Mouse (Mus musculus) hindbrain, embryonic 13.5 days (tissue): ENCODE data around the gene Mrpl23. TPM values are rescaled to one million over a fixed set of nuclear protein-coding genes. Genes with fewer than 3 reads are reported as not detected.
A peak's percentile ranks its signal among the peaks of the same experiment; 100 is the strongest.

Source experiments
- ATAC-seq: fragments of 200-750 bp; cut with Nextera tagmentation; 2 replicates; pipeline ENCODE4 v1.8.0; 2017; ENCODE audit warnings: moderate TSS enrichment; ENCODE audit not compliant: low FRiP score
- H3K27ac ChIP-seq: fragments of 300-500 bp; sonication (generic); 2 replicates; pipeline ENCODE4 v1.5.1; 2015; ENCODE audit warnings: inconsistent platforms, mild to moderate bottlenecking, moderate library complexity
- H3K27me3 ChIP-seq: fragments of 300-500 bp; sonication (generic); 2 replicates; pipeline ENCODE4 v1.6.1; 2015; ENCODE audit warnings: mild to moderate bottlenecking, inconsistent platforms
- H3K36me3 ChIP-seq: fragments of 300-500 bp; sonication (generic); 2 replicates; pipeline ENCODE4 v1.6.1; 2015; ENCODE audit warnings: mild to moderate bottlenecking, inconsistent platforms
- H3K4me1 ChIP-seq: fragments of 300-500 bp; sonication (generic); replicated peaks from 2 replicates; pipeline ENCODE4 v1.6.1; 2015; ENCODE audit warnings: inconsistent platforms
- H3K4me2 ChIP-seq: fragments of 300-500 bp; sonication (generic); 2 replicates; pipeline ENCODE4 v1.6.1; 2015; ENCODE audit warnings: inconsistent platforms, mild to moderate bottlenecking, moderate library complexity
- H3K4me3 ChIP-seq: fragments of 300-500 bp; sonication (generic); 2 replicates; pipeline ENCODE4 v1.5.1; 2015; ENCODE audit warnings: mild to moderate bottlenecking, inconsistent platforms
- H3K9ac ChIP-seq: fragments of 300-500 bp; sonication (generic); 2 replicates; pipeline ENCODE4 v1.6.1; 2015; ENCODE audit warnings: mild to moderate bottlenecking, inconsistent platforms
- H3K9me3 ChIP-seq: fragments of 300-500 bp; sonication (generic); 2 replicates; pipeline ENCODE4 v1.6.1; 2016; ENCODE audit warnings: inconsistent platforms
- WGBS: fragments of 180-500 bp; shearing (Covaris S2); methylation state at CpG from one replicate; pipeline ENCODE4 v1.1.7; 2015; 5-methylcytosine and 5-hydroxymethylcytosine counted together
- polyA plus RNA-seq: library from polyadenylated mRNA; unstranded; fragments of >200 nt; fragmentation: Nextera tagmentation; extraction: Ambion mirVana; gene quantifications from 2 replicates; pipeline ENCODE4 v1.2.1, GENCODE M21; 2015

Mrpl23 gene
- polyA plus RNA-seq, 1 experiment from 2014 or later, result 19.5 TPM

GRCm38 (mm10) chr7:142500032-142500431 is 32.5 kb upstream of the Mrpl23 start:
- no peak overlapping the region for H3K27ac ChIP-seq
- no peak for ATAC-seq
- no peaks in the 10 kb centered on the region for H3K36me3 ChIP-seq
- 83% methylated on average over 1 of the region's 1 CpGs for WGBS
- H3K4me3 ChIP-seq, result no peak overlapping the region
- no peak overlapping the region for H3K9ac ChIP-seq
- H3K4me1 ChIP-seq, result no peaks in the 10 kb centered on the region
- H3K4me2 ChIP-seq, result no peak overlapping the region
- H3K9me3 ChIP-seq, result no peaks in the 10 kb centered on the region
- 0 out of 2 replicates have a peak, but pooled peaks cover 3% of the 10 kb centered on the region for H3K27me3 ChIP-seq

GRCm38 (mm10) chr7:142503206-142503605 is 29.3 kb upstream of the Mrpl23 start:
- Histone ChIP-seq H3K27me3 (0 out of 2 replicates have a peak, but pooled peaks cover 8% of the 10 kb centered on the region), H3K36me3 (no peaks in the 10 kb centered on the region), H3K4me1 (peaks cover 16% of the 10 kb centered on the region), H3K27ac (no peak overlapping the region), H3K9ac (no peak overlapping the region), H3K4me3 (no peak overlapping the region), H3K4me2 (no peak overlapping the region), H3K9me3 (no peaks in the 10 kb centered on the region)
- ATAC-seq, result no peak
- WGBS, result 79% methylated on average over 4 of the region's 4 CpGs

- H3K36me3 ChIP-seq, result no peaks in the 10 kb centered on the region
- no peak overlapping the region for H3K4me3 ChIP-seq
- peak overlapping the region; percentile 36; the same call in 1 of the 2 replicates for H3K9ac ChIP-seq
- H3K4me1 ChIP-seq, result peaks cover 30% of the 10 kb centered on the region
- WGBS, result 12% methylated on average over 2 of the region's 2 CpGs
- 0 out of 2 replicates have a peak, but pooled peaks cover 8% of the 10 kb centered on the region for H3K27me3 ChIP-seq
- H3K4me2 ChIP-seq, result no peak overlapping the region
- no peaks in the 10 kb centered on the region for H3K9me3 ChIP-seq
- ATAC-seq, result peak; percentile 12; the same call in 1 of the 2 replicates
- H3K27ac ChIP-seq, result 0 out of 2 replicates have a peak overlapping the region, but pooled peaks have one; percentile 36
These were observed 26.5 kb upstream of the Mrpl23 start for GRCm38 (mm10) chr7:142505942-142506341.

GRCm38 (mm10) chr7:142506501-142506900 is 26.0 kb upstream of the Mrpl23 start:
- Histone ChIP-seq H3K27ac (0 out of 2 replicates have a peak overlapping the region, but pooled peaks have one; percentile 36), H3K4me3 (no peak overlapping the region), H3K36me3 (no peaks in the 10 kb centered on the region), H3K27me3 (0 out of 2 replicates have a peak, but pooled peaks cover 8% of the 10 kb centered on the region), H3K4me1 (peaks cover 30% of the 10 kb centered on the region), H3K4me2 (no peak overlapping the region), H3K9ac (no peak overlapping the region), H3K9me3 (no peaks in the 10 kb centered on the region)
- ATAC-seq, result peak; percentile 52; the same call in 1 of the 2 replicates
- 23% methylated on average over 4 of the region's 4 CpGs for WGBS

DNA sequence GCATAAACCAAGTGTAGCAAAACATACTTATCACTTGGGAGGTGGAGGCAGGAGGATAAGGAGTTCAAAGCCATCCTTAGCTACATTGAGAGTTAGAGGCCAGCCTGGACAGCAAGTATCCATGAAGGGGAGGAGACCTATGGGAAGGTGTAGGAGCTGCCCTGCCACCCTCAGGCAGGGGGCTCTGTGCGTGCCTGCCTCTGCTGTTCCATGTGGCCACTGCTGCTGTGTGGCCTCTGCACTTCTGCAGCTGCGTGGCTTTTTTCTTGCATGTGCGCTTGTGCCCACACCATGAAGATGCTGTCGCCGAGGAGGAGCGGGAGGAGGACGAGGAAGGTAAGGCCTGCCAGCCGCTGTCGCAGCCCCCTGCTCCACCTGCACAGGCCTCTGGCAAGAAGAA is 25.0 kb upstream of the Mrpl23 start:
- no peak overlapping the region for H3K4me3 ChIP-seq
- no peak overlapping the region for H3K4me2 ChIP-seq
- peaks cover 30% of the 10 kb centered on the region for H3K4me1 ChIP-seq
- H3K9me3 ChIP-seq, result no peaks in the 10 kb centered on the region
- ATAC-seq, result no peak
- WGBS, result 91% methylated on average over 9 of the region's 9 CpGs
- no peak overlapping the region for H3K27ac ChIP-seq
- H3K27me3 ChIP-seq, result 0 out of 2 replicates have a peak, but pooled peaks cover 8% of the 10 kb centered on the region
- H3K36me3 ChIP-seq, result no peaks in the 10 kb centered on the region
- H3K9ac ChIP-seq, result no peak overlapping the region

DNA sequence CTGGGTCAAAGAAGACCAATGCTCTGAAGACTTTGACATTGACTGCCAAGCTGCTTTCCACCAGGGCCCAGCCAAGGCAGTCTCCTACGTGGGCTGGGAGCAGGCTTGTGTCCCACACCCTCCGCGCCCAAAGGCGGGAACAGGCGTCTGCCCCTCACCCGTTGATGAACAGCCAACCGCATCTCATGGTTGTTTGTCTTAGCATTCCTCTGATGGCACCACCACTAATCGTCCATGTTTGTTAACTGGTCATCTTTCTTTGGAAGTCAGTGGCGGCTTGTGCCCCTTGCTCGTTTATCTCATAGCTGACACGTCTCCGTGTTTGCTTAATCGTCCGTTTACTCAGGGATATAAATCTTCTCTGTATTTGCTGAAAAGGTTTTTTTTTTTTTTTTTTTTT is 23.0 kb upstream of the Mrpl23 start:
- H3K27ac ChIP-seq, result peak overlapping the region; percentile 56
- 23% methylated on average over 14 of the region's 14 CpGs for WGBS
- no peaks in the 10 kb centered on the region for H3K36me3 ChIP-seq
- no peaks in the 10 kb centered on the region for H3K9me3 ChIP-seq
- peaks cover 7% of the 10 kb centered on the region; the same call in 1 of the 2 replicates for H3K27me3 ChIP-seq
- ATAC-seq, result no peak
- H3K4me1 ChIP-seq, result peaks cover 30% of the 10 kb centered on the region
- H3K4me3 ChIP-seq, result no peak overlapping the region
- H3K9ac ChIP-seq, result no peak overlapping the region
- H3K4me2 ChIP-seq, result no peak overlapping the region

GRCm38 (mm10) chr7:142510021-142510777 is 22.3 kb upstream of the Mrpl23 start:
- no peak for ATAC-seq
- Histone ChIP-seq H3K4me2 (no peak overlapping the region), H3K36me3 (no peaks in the 10 kb centered on the region), H3K27me3 (peaks cover 5% of the 10 kb centered on the region; the same call in 1 of the 2 replicates), H3K4me3 (no peak overlapping the region), H3K4me1 (peaks cover 30% of the 10 kb centered on the region), H3K27ac (peak overlapping the region; percentile 81), H3K9me3 (no peaks in the 10 kb centered on the region), H3K9ac (no peak overlapping the region)
- WGBS, result 10% methylated on average over 12 of the region's 12 CpGs

GRCm38 (mm10) chr7:142514048-142514447 is 18.4 kb upstream of the Mrpl23 start:
- H3K36me3 ChIP-seq, result no peaks in the 10 kb centered on the region
- ATAC-seq, result no peak
- H3K4me3 ChIP-seq, result no peak overlapping the region
- H3K4me1 ChIP-seq, result peaks cover 31% of the 10 kb centered on the region
- H3K4me2 ChIP-seq, result no peak overlapping the region
- no peak overlapping the region for H3K9ac ChIP-seq
- no peak overlapping the region for H3K27ac ChIP-seq
- H3K27me3 ChIP-seq, result no peaks in the 10 kb centered on the region; the same call in 1 of the 2 replicates
- H3K9me3 ChIP-seq, result no peaks in the 10 kb centered on the region
- 90% methylated on average over 4 of the region's 4 CpGs for WGBS

- H3K9me3 ChIP-seq, result no peaks in the 10 kb centered on the region
- no peaks in the 10 kb centered on the region; the same call in 1 of the 2 replicates for H3K27me3 ChIP-seq
- 44% methylated on average over 21 of the region's 21 CpGs for WGBS
- peaks cover 17% of the 10 kb centered on the region for H3K4me1 ChIP-seq
- peak overlapping the region; percentile 55 for H3K9ac ChIP-seq
- peak; percentile 66; the same call in 1 of the 2 replicates for ATAC-seq
- H3K4me3 ChIP-seq, result no peak overlapping the region
- peak overlapping the region; percentile 26; the same call in 1 of the 2 replicates for H3K4me2 ChIP-seq
- no peaks in the 10 kb centered on the region for H3K36me3 ChIP-seq
- peak overlapping the region; percentile 65; the same call in 1 of the 2 replicates for H3K27ac ChIP-seq
These were observed 16.1 kb upstream of the Mrpl23 start for GRCm38 (mm10) chr7:142516221-142516978.

DNA sequence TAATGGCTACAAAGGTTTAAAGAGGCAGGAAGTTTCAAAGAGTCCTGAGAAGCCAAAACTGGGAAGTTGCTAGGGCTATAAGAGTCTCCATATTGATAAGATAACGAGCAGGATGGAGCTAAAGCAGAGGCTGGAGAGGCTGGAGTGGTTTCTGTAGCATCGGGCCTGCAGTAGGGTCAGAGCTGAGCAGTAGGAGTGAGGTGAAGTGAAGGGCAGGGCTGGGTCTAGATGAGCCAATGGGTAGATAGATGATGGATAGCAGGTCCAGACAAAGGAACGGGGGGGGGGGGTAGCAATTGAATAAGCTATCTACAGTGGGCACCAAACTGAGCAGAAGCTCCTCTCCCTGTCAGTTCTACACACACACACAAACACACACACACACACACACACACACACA is 15.0 kb upstream of the Mrpl23 start:
- no peak overlapping the region for H3K9ac ChIP-seq
- H3K9me3 ChIP-seq, result no peaks in the 10 kb centered on the region
- H3K4me1 ChIP-seq, result peaks cover 17% of the 10 kb centered on the region
- no peaks in the 10 kb centered on the region for H3K36me3 ChIP-seq
- WGBS, result 77% methylated on average over 3 of the region's 3 CpGs
- H3K27ac ChIP-seq, result no peak overlapping the region
- no peak overlapping the region for H3K4me3 ChIP-seq
- ATAC-seq, result no peak
- H3K27me3 ChIP-seq, result no peaks in the 10 kb centered on the region; the same call in 1 of the 2 replicates
- no peak overlapping the region for H3K4me2 ChIP-seq

- no peak for ATAC-seq
- H3K9ac ChIP-seq, result no peak overlapping the region
- no peak overlapping the region for H3K4me3 ChIP-seq
- H3K27me3 ChIP-seq, result no peaks in the 10 kb centered on the region
- peaks cover 30% of the 10 kb centered on the region for H3K4me1 ChIP-seq
- 93% methylated on average over 4 of the region's 4 CpGs for WGBS
- H3K36me3 ChIP-seq, result no peaks in the 10 kb centered on the region
- no peak overlapping the region for H3K4me2 ChIP-seq
- H3K9me3 ChIP-seq, result no peaks in the 10 kb centered on the region
- H3K27ac ChIP-seq, result no peak overlapping the region
These were observed 12.2 kb upstream of the Mrpl23 start for GRCm38 (mm10) chr7:142520331-142520730.

DNA sequence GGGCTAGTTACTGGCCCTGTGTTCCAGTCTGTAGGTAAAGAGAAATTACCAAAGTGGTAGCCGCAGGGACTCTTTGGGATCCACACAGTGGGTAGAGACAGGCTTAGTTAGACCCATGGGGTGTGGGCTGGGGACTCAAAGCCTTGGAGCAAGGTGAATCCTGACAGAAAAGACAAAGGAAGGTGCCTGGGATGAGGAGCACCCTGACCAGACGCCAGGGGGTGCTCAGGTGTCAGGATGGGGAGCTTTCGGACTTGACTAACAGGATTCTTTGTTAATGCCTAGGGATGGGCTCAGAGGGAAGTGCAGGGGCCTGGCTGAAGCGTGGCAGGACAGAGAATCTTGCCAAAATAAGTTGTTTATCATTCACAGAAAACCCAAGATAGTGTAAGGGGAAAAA is 10.1 kb upstream of the Mrpl23 start:
- ATAC-seq, result no peak
- 27% methylated on average over 4 of the region's 4 CpGs for WGBS
- Histone ChIP-seq H3K36me3 (no peaks in the 10 kb centered on the region), H3K9ac (no peak overlapping the region), H3K27ac (no peak overlapping the region), H3K4me2 (no peak overlapping the region), H3K4me1 (peaks cover 17% of the 10 kb centered on the region), H3K27me3 (no peaks in the 10 kb centered on the region), H3K9me3 (no peaks in the 10 kb centered on the region), H3K4me3 (no peak overlapping the region)
